ENCODE assay signal across 8 mouse cellular contexts in genomic region chr8:120697154-120697978, GRCm38 (mm10). TPM values are rescaled to one million over a fixed set of nuclear protein-coding genes. Genes with fewer than 3 reads are reported as not detected.
A peak's percentile ranks its signal among the peaks of the same experiment; 100 is the strongest.
DNase-seq lines count a peak whose midpoint lies in the region; ATAC-seq and TF ChIP-seq lines count a peak whose summit lies in the region.
"Had no signal": no experiment of that assay in that cellular context is flagged by ENCODE, and none has a peak within 500 bp of the region (broad histone marks: within the 10 kb centered on the region; RNA-seq: fewer than 3 reads in every experiment).

No protein-coding gene starts in this region.

- no peak for DNase-seq in kidney, adult 8-10 months
- no peak for DNase-seq in ES-E14 (ENCODE audit: low read depth, low spot score)
- no peak for DNase-seq in kidney, postnatal 0 days (ENCODE audit: low spot score)
- DNase-seq in frontal cortex, postnatal 25 days (ENCODE audit: low spot score in 2 of 2), result no peak

- 0 out of 2 replicates have a peak, but pooled peaks cover 5% of the 10 kb centered on the region for H3K27me3 ChIP-seq in kidney, embryonic 16.5 days (ENCODE audit: insufficient read depth, low read length)
- no peaks in the 10 kb centered on the region for H3K27me3 ChIP-seq in kidney, postnatal 0 days (ENCODE audit: insufficient read depth, low read length)
- H3K27me3 ChIP-seq in stomach, embryonic 15.5 days (replicated peaks), result no peaks in the 10 kb centered on the region

- ATAC-seq in kidney, embryonic 16.5 days (ENCODE audit: low FRiP score, low TSS enrichment), result no peak
- no peak for ATAC-seq in kidney, postnatal 0 days (replicated peaks; ENCODE audit: low FRiP score, low read depth)
- ATAC-seq in stomach, embryonic 15.5 days (ENCODE audit: insufficient read depth, low FRiP score, low read depth), result no peak

- no peak overlapping the region for H3K4me2 ChIP-seq in kidney, embryonic 16.5 days (replicated peaks; ENCODE audit: low read depth, low read length)
- H3K4me2 ChIP-seq in kidney, postnatal 0 days (ENCODE audit: low read length), result no peak overlapping the region
- H3K4me2 ChIP-seq in stomach, embryonic 15.5 days, result no peak overlapping the region
- H3K4me2 ChIP-seq: limb, embryonic 12.5 days had no signal

- H3K4me1 ChIP-seq in kidney, embryonic 16.5 days (ENCODE audit: insufficient read depth, low read length), result peaks cover 34% of the 10 kb centered on the region; the same call in 1 of the 2 replicates
- peaks cover 0 to 5% of the 10 kb centered on the region in 2 experiments; a peak in 2 of 4 replicates for H3K4me1 ChIP-seq in ES-E14 (ENCODE audit: control insufficient read depth in 2 of 2, insufficient read depth in 2 of 2, low read length in 2 of 2, poor library complexity in 1 of 2)
- peaks cover 24% of the 10 kb centered on the region for H3K4me1 ChIP-seq in bone marrow, adult 2 months (ENCODE audit: control insufficient read depth, insufficient read depth, low read length)
- H3K4me1 ChIP-seq in kidney, postnatal 0 days (replicated peaks; ENCODE audit: insufficient read depth, low read length), result peaks cover 13% of the 10 kb centered on the region; the same call in 1 of the 2 replicates
- H3K4me1 ChIP-seq in stomach, embryonic 15.5 days, result peaks cover 38% of the 10 kb centered on the region

- no peak for TF ChIP-seq POLR2A in bone marrow, adult 2 months (IDR thresholded peaks at IDR 0.05; ENCODE audit: borderline replicate concordance, control insufficient read depth, low read depth, low read length)

- H3K4me3 ChIP-seq in kidney, embryonic 16.5 days (ENCODE audit: low read length), result no peak overlapping the region
- H3K4me3 ChIP-seq in ES-E14 (ENCODE audit: insufficient read depth in 1 of 2, low read depth in 1 of 2, low read length in 2 of 2, poor library complexity in 1 of 2, severe bottlenecking in 1 of 2), result no peak overlapping the region
- no peak overlapping the region for H3K4me3 ChIP-seq in bone marrow, adult 2 months (replicated peaks; ENCODE audit: control insufficient read depth, low read depth, low read length)
- no peak overlapping the region for H3K4me3 ChIP-seq in kidney, postnatal 0 days (replicated peaks; ENCODE audit: low read depth, low read length)
- no peak overlapping the region for H3K4me3 ChIP-seq in stomach, embryonic 15.5 days (replicated peaks)
- H3K4me3 ChIP-seq: limb, embryonic 12.5 days had no signal

- no peak overlapping the region; the same call in 1 of the 2 replicates for H3K9ac ChIP-seq in kidney, embryonic 16.5 days (replicated peaks; ENCODE audit: low read length)
- no peak overlapping the region for H3K9ac ChIP-seq in ES-E14 (ENCODE audit: insufficient read depth, low read depth, low read length, poor library complexity, severe bottlenecking)
- no peak overlapping the region for H3K9ac ChIP-seq in kidney, postnatal 0 days (ENCODE audit: low read depth, low read length)
- H3K9ac ChIP-seq in stomach, embryonic 15.5 days, result no peak overlapping the region
- H3K9ac ChIP-seq: limb, embryonic 12.5 days had no signal

- H3K9me3 ChIP-seq in kidney, embryonic 16.5 days (ENCODE audit: low read length), result no peaks in the 10 kb centered on the region
- no peaks in the 10 kb centered on the region for H3K9me3 ChIP-seq in ES-E14 (ENCODE audit: control insufficient read depth, insufficient read depth, low read depth, low read length)
- H3K9me3 ChIP-seq in kidney, postnatal 0 days (replicated peaks; ENCODE audit: low read length), result no peaks in the 10 kb centered on the region
- H3K9me3 ChIP-seq in stomach, embryonic 15.5 days, result no peaks in the 10 kb centered on the region

- in situ Hi-C loops in ES-E14 (cut with MboI; ENCODE audit: low sequenced_read_pairs in 2 of 2, unreplicated experiment in 2 of 2), result loop anchor here in 1 of 2 experiments (25.0 kb wide), 1 partner anchor 90 kb away; no protein-coding TSS in a partner anchor

- no peak for TF ChIP-seq CTCF in bone marrow, adult 2 months (IDR thresholded peaks at IDR 0.05; ENCODE audit: control insufficient read depth, insufficient read depth, low read length)
- no peak for TF ChIP-seq CTCF in kidney, postnatal 0 days (IDR thresholded peaks at IDR 0.05; ENCODE audit: low read depth)

- 67% methylated on average over 17 of the region's 17 CpGs for WGBS in kidney, embryonic 16.5 days
- WGBS in bone marrow, adult 2 months, result 13% methylated on average over 17 of the region's 17 CpGs
- WGBS in kidney, postnatal 0 days, result 64% methylated on average over 17 of the region's 17 CpGs
- WGBS in stomach, embryonic 15.5 days, result 56% methylated on average over 16 of the region's 17 CpGs

- H3K27ac ChIP-seq in kidney, embryonic 16.5 days (ENCODE audit: low read length), result peak overlapping the region; percentile 78
- no peak overlapping the region for H3K27ac ChIP-seq in ES-E14 (ENCODE audit: insufficient read depth, low read depth, low read length, poor library complexity, severe bottlenecking)
- peak overlapping the region; percentile 43 for H3K27ac ChIP-seq in bone marrow, adult 2 months (ENCODE audit: control insufficient read depth, insufficient read depth, low read depth, low read length, poor library complexity)
- peak overlapping the region; percentile 65 for H3K27ac ChIP-seq in kidney, postnatal 0 days
- H3K27ac ChIP-seq in stomach, embryonic 15.5 days, result peak overlapping the region; percentile 72
- H3K27ac ChIP-seq: limb, embryonic 12.5 days had no signal

- H3K36me3 ChIP-seq in kidney, embryonic 16.5 days (ENCODE audit: insufficient read depth, low read length), result no peaks in the 10 kb centered on the region
- H3K36me3 ChIP-seq in ES-E14 (ENCODE audit: control insufficient read depth, insufficient read depth, low read length, poor library complexity, severe bottlenecking), result no peaks in the 10 kb centered on the region
- H3K36me3 ChIP-seq in kidney, postnatal 0 days (ENCODE audit: insufficient read depth, low read length), result no peaks in the 10 kb centered on the region
- H3K36me3 ChIP-seq in stomach, embryonic 15.5 days, result no peaks in the 10 kb centered on the region
- H3K36me3 ChIP-seq: limb, embryonic 12.5 days had no signal

TF ChIP-seq in ES-E14, 5 proteins besides CTCF, POLR2A, EP300 and RAD21:
- TF ChIP-seq CHD2 (IDR thresholded peaks at IDR 0.05; ENCODE audit: low read depth, low read length) (no peak), ZNF384 (IDR thresholded peaks at IDR 0.05; ENCODE audit: low read depth, low read length) (0 out of 2 replicates have a peak, but pooled peaks have one; percentile 9)

RNA-seq across cellular contexts. Expression of gene Emc8, which starts 29.0 kb away (rescaled TPM):
- 253 and 262 TPM in 2 replicates for polyA plus RNA-seq in kidney, embryonic 16.5 days (2015; fragmentation: Nextera tagmentation; extraction: Ambion mirVana)
- total RNA-seq in ES-E14 (2012; rRNA removed), result 328 and 332 TPM in 2 replicates
- 28.5 and 66.3 TPM in 2 replicates for polyA plus RNA-seq in bone marrow, adult 2 months (2011; ENCODE audit: insufficient read depth, insufficient read length, low replicate concordance, missing spikeins)
- 210 and 213 TPM in 2 replicates for polyA plus RNA-seq in kidney, postnatal 0 days (2015; fragmentation: Nextera tagmentation; extraction: Ambion mirVana)
- polyA plus RNA-seq in stomach, embryonic 15.5 days (2015; fragmentation: Nextera tagmentation; extraction: Ambion mirVana), result 208 and 227 TPM in 2 replicates

RNA-seq across cellular contexts. Expression of gene Cox4i1, which starts 29.3 kb away (rescaled TPM):
- 1,211 and 1,278 TPM in 2 replicates for polyA plus RNA-seq in kidney, embryonic 16.5 days (2015; fragmentation: Nextera tagmentation; extraction: Ambion mirVana)
- total RNA-seq in ES-E14 (2012; rRNA removed), result 1,965 and 2,746 TPM in 2 replicates
- 413 and 448 TPM in 2 replicates for polyA plus RNA-seq in bone marrow, adult 2 months (2011; ENCODE audit: insufficient read depth, insufficient read length, low replicate concordance, missing spikeins)
- 2,057 and 2,086 TPM in 2 replicates for polyA plus RNA-seq in kidney, postnatal 0 days (2015; fragmentation: Nextera tagmentation; extraction: Ambion mirVana)
- 1,112 and 1,167 TPM in 2 replicates for polyA plus RNA-seq in stomach, embryonic 15.5 days (2015; fragmentation: Nextera tagmentation; extraction: Ambion mirVana)

RNA-seq across cellular contexts. Expression of gene Gm27021, which starts 29.5 kb away (rescaled TPM):
- 3.4 and 4.2 TPM in 2 replicates for polyA plus RNA-seq in kidney, embryonic 16.5 days (2015; fragmentation: Nextera tagmentation; extraction: Ambion mirVana)
- total RNA-seq in ES-E14 (2012; rRNA removed), result 0.49 TPM in 1 of 2 replicates, not detected in the other
- not detected in 2 replicates for polyA plus RNA-seq in bone marrow, adult 2 months (2011; ENCODE audit: insufficient read depth, insufficient read length, low replicate concordance, missing spikeins)
- polyA plus RNA-seq in kidney, postnatal 0 days (2015; fragmentation: Nextera tagmentation; extraction: Ambion mirVana), result 3.2 and 4.0 TPM in 2 replicates
- 2.0 and 3.0 TPM in 2 replicates for polyA plus RNA-seq in stomach, embryonic 15.5 days (2015; fragmentation: Nextera tagmentation; extraction: Ambion mirVana)

RNA-seq across cellular contexts. Expression of gene Irf8, which starts 38.8 kb away (rescaled TPM):
- 10.0 and 10.9 TPM in 2 replicates for polyA plus RNA-seq in kidney, embryonic 16.5 days (2015; fragmentation: Nextera tagmentation; extraction: Ambion mirVana)
- total RNA-seq in ES-E14 (2012; rRNA removed), result 0.74 and 1.2 TPM in 2 replicates
- polyA plus RNA-seq in bone marrow, adult 2 months (2011; ENCODE audit: insufficient read depth, insufficient read length, low replicate concordance, missing spikeins), result 32.8 and 80.9 TPM in 2 replicates
- 15.7 TPM in 2 replicates for polyA plus RNA-seq in kidney, postnatal 0 days (2015; fragmentation: Nextera tagmentation; extraction: Ambion mirVana)
- 21.8 and 23.0 TPM in 2 replicates for polyA plus RNA-seq in stomach, embryonic 15.5 days (2015; fragmentation: Nextera tagmentation; extraction: Ambion mirVana)

RNA-seq across cellular contexts. Expression of gene 1190005I06Rik, which starts 49.9 kb away (rescaled TPM):
- 2.3 and 2.4 TPM in 2 replicates for polyA plus RNA-seq in kidney, embryonic 16.5 days (2015; fragmentation: Nextera tagmentation; extraction: Ambion mirVana)
- total RNA-seq in ES-E14 (2012; rRNA removed), result 21.8 and 24.7 TPM in 2 replicates
- not detected in 2 replicates for polyA plus RNA-seq in bone marrow, adult 2 months (2011; ENCODE audit: insufficient read depth, insufficient read length, low replicate concordance, missing spikeins)
- polyA plus RNA-seq in kidney, postnatal 0 days (2015; fragmentation: Nextera tagmentation; extraction: Ambion mirVana), result 2.2 and 2.6 TPM in 2 replicates
- polyA plus RNA-seq in stomach, embryonic 15.5 days (2015; fragmentation: Nextera tagmentation; extraction: Ambion mirVana), result 2.4 and 3.8 TPM in 2 replicates
